8 mouse cellular contexts compared by ENCODE assay signal in genomic region chr5:77407341-77408298, GRCm38 (mm10). TPM values are rescaled to one million over a fixed set of nuclear protein-coding genes. Genes with fewer than 3 reads are reported as not detected.
DNase-seq lines count a peak whose midpoint lies in the region; ATAC-seq lines count a peak whose summit lies in the region.

Igfbp7 (minus strand) TSS chr5:77408041.

- peak; percentile 95 for ATAC-seq in forebrain, embryonic 16.5 days
- ATAC-seq in liver, embryonic 15.5 days (ENCODE audit: insufficient read depth) = peak; percentile 54; the same call in 1 of the 2 replicates
- peak; percentile 94 for ATAC-seq in neural tube, embryonic 12.5 days (ENCODE audit: low FRiP score, low read depth)

- peak; percentile 71 for DNase-seq in CD4-positive, CD25-positive, alpha-beta regulatory T cell, adult 2 months (ENCODE audit: low read depth, low spot score)
- peak; percentile 55 to 68 for DNase-seq in adrenal gland, postnatal 4 days (ENCODE audit: low spot score in 2 of 2)
- DNase-seq in heart, postnatal 10 days = peak; percentile 83 to 84
- DNase-seq in kidney, postnatal 36 days = peak; percentile 90 to 92
- peak; percentile 67 for DNase-seq in testis, postnatal 14 days (ENCODE audit: low spot score)

- intact Hi-C loops in heart, postnatal 10 days (cut with DNase I) = loop anchor here (5.0 kb wide), 2 partner anchors 50 to 95 kb away; partner anchors contain the start of genes Noa1 and Polr2b

- H3K4me1 ChIP-seq in forebrain, embryonic 16.5 days (replicated peaks; ENCODE audit: control insufficient read depth, insufficient read depth, low read length) = peaks cover 11% of the 10 kb centered on the region
- 0 out of 2 replicates have a peak, but pooled peaks cover 6% of the 10 kb centered on the region for H3K4me1 ChIP-seq in liver, embryonic 15.5 days (replicated peaks)
- H3K4me1 ChIP-seq in neural tube, embryonic 12.5 days = 0 out of 2 replicates have a peak, but pooled peaks cover 4% of the 10 kb centered on the region

- peaks cover 2% of the 10 kb centered on the region; the same call in 1 of the 2 replicates for H3K9me3 ChIP-seq in forebrain, embryonic 16.5 days (ENCODE audit: control insufficient read depth, low read length)
- no peaks in the 10 kb centered on the region for H3K9me3 ChIP-seq in liver, embryonic 15.5 days (replicated peaks)
- no peaks in the 10 kb centered on the region for H3K9me3 ChIP-seq in neural tube, embryonic 12.5 days

- peaks cover 10% of the 10 kb centered on the region for H3K27me3 ChIP-seq in forebrain, embryonic 16.5 days (replicated peaks; ENCODE audit: control insufficient read depth, insufficient read depth, low read length)
- peaks cover 36% of the 10 kb centered on the region for H3K27me3 ChIP-seq in liver, embryonic 15.5 days
- H3K27me3 ChIP-seq in neural tube, embryonic 12.5 days (replicated peaks) = peaks cover 21% of the 10 kb centered on the region

- H3K4me3 ChIP-seq in forebrain, embryonic 16.5 days (replicated peaks; ENCODE audit: low read length) = peak within 1 kb of the TSS; percentile 58
- peak within 1 kb of the TSS; percentile 52 for H3K4me3 ChIP-seq in liver, embryonic 15.5 days (replicated peaks)
- H3K4me3 ChIP-seq in neural tube, embryonic 12.5 days = peak within 1 kb of the TSS; percentile 48

- peak within 1 kb of the TSS; percentile 57 for H3K9ac ChIP-seq in forebrain, embryonic 16.5 days (replicated peaks; ENCODE audit: low read depth, low read length)
- no peak within 1 kb of the TSS for H3K9ac ChIP-seq in liver, embryonic 15.5 days
- peak within 1 kb of the TSS; percentile 65 for H3K9ac ChIP-seq in neural tube, embryonic 12.5 days

- H3K4me2 ChIP-seq in forebrain, embryonic 16.5 days (ENCODE audit: low read length) = peak within 1 kb of the TSS; percentile 97
- peak within 1 kb of the TSS; percentile 68 for H3K4me2 ChIP-seq in liver, embryonic 15.5 days
- peak within 1 kb of the TSS; percentile 96 for H3K4me2 ChIP-seq in neural tube, embryonic 12.5 days (replicated peaks)

- H3K27ac ChIP-seq in forebrain, embryonic 16.5 days (ENCODE audit: low read length) = no peak within 1 kb of the TSS
- H3K27ac ChIP-seq in liver, embryonic 15.5 days (replicated peaks) = no peak within 1 kb of the TSS
- no peak within 1 kb of the TSS for H3K27ac ChIP-seq in neural tube, embryonic 12.5 days

- no peaks in the 10 kb centered on the region for H3K36me3 ChIP-seq in forebrain, embryonic 16.5 days (ENCODE audit: control insufficient read depth, insufficient read depth)
- no peaks in the 10 kb centered on the region for H3K36me3 ChIP-seq in liver, embryonic 15.5 days (replicated peaks)
- H3K36me3 ChIP-seq in neural tube, embryonic 12.5 days = no peaks in the 10 kb centered on the region

- WGBS in forebrain, embryonic 16.5 days = 6% methylated on average over 83 of the region's 101 CpGs
- WGBS in liver, embryonic 15.5 days (ENCODE audit: insufficient replicate concordance) = 4% methylated on average over 94 of the region's 101 CpGs
- WGBS in neural tube, embryonic 12.5 days = 5% methylated on average over 100 of the region's 101 CpGs

RNA-seq across cellular contexts. Expression of gene Igfbp7, which starts in this region (rescaled TPM):
- total RNA-seq in adrenal gland, postnatal 4 days (2021) = 100 to 1,000 TPM; 742 to 760 TPM
- 55.8 and 58.1 TPM in 2 replicates for polyA plus RNA-seq in forebrain, embryonic 16.5 days (2015; fragmentation: Nextera tagmentation; extraction: Ambion mirVana)
- total RNA-seq in heart, postnatal 10 days (2021) = 100 to 1,000 TPM; 435 to 466 TPM
- polyA plus RNA-seq in liver, embryonic 15.5 days (2015; fragmentation: Nextera tagmentation; extraction: Ambion mirVana) = 24.3 and 30.7 TPM in 2 replicates
- 38.5 and 41.7 TPM in 2 replicates for polyA plus RNA-seq in neural tube, embryonic 12.5 days (2016; fragmentation: Nextera tagmentation; extraction: Ambion mirVana)
